Mouse (Mus musculus) frontal cortex, postnatal 25 days (tissue): Measurements from ENCODE around the gene Olfr1391.
"Not testable (repeated sequence)": the region's sequence is repeated elsewhere in the genome, so short reads cannot be mapped to it uniquely, and the experiment has no call there.

Source experiments
- DNase-seq, 2 experiments: peaks; one replicate each; pipeline ENCODE4 v3.0.0; 2022; ENCODE audit warnings: low spot score in 2 of 2

The Olfr1391 gene

DNA sequence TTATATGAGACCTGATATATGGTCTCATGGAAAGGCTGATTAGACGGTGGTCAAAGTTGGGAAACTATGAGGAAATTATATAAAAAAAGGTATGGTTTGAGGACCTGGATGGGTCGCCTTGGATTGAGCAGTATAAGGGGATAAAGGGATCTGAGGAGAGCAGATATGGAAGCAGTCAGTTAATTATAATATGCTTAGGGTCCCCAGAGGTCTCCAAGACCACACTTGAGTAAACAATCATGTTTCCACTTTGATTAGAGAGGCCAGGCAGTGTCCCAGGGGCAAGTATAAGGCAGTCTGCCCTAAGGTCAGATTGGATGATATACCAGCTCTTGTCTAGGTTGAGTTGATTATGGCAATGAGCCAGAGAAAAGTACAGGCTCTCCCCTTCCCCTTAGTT, at the start of gene Olfr1391:
Gene Olfr1391, plus strand, starts transcription at position 301 of the 400 bp plus-strand sequence.
- DNase-seq = no peak

DNA sequence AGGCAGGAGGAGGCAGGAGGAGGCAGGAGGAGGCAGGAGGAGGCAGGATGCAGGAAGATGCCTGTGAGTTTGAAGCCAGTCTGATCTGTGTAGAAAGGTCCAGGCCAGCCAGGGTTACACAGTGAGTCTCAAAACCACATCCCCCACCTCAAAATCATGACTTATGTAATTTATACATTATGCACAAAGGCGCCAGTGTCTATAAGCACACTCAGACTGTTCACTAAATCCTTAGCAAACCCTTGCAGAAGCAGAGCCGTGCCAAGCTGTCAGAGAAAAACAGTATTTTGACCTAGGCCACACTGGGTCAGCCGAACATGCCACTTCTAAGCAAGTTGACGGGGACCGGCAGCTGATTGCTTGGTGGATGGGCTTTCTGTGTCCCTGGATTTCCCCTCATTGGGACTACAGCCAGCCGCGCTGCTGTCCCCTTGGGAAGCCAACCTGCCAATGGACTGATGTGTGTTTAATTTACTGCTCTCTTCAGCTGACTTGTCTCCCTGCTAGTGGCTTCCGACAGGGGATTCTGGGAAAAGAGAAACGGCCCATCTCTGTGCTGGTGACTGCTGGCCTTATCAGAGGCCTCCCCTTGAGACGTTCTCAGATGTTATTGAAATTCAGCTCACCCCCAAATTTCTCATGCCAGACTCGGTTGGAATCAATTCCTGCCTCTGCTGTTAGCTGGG, 48.6 kb upstream of the Olfr1391 start:
- no peak for DNase-seq

DNA sequence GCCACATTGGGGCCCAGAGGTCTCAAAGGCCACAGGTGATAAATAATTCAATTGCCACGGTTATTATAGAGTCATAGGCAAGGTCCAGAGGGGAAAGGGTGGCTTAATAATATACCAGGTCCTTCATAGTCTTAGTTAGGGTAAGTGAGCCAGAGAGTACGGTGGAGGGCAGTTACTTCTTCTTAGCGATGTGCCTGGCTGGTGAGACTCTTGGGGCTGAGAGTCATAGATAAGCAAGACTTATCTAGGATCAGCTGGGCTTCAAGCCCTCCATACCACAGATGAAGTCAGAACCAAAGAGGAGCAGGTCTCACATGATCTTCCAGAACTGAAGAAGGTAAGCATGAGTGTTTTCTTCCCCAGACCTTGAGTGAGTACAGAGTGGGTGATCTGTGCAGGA, 44.3 kb upstream of the Olfr1391 start, which contains the start of gene Olfr1393:
Gene Olfr1393, plus strand, starts transcription at position 83 of the 400 bp plus-strand sequence.
- no peak for DNase-seq

DNA sequence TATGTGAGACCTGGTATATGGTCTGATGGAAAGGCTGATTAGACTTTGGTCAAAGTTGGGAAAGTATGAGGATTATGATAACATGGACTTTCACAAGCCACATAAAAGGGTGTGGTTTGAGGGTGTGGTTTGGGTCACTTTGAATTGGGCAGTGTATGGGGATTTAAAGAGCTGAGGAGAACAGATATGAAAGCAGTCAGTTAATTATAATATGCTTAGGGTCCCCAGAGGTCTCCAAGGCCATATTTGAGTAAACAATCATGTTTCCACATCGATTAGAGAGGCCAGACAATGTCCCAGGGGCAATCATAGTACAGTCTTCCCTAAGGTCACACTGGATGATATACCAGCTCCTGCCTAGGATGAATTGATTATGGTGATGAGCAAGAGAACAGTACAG, 37.6 kb upstream of the Olfr1391 start, which contains the start of gene Olfr1392:
Gene Olfr1392, plus strand, starts transcription at position 301 of the 400 bp plus-strand sequence.
- DNase-seq = not testable (repeated sequence)

DNA sequence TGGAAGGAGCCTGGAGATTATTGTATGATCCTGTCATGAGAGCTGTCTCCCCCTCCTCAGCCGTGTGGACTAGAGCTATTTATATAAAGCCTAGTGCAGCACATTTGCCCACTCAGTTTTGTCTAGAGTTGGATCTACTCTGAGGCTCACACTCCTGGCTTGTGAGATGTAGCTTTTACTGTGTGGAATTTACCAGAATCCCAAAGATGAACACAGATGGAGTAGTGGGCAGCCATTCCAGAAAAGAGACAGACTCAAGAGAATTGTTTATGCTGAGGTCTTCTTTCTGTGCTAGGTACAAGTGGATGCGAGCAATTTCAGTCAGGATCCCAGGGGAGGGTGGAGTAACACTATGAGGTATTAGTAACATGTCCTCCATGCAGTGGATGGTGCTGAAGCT, 35.3 kb upstream of the Olfr1391 start:
- DNase-seq = no peak

DNA sequence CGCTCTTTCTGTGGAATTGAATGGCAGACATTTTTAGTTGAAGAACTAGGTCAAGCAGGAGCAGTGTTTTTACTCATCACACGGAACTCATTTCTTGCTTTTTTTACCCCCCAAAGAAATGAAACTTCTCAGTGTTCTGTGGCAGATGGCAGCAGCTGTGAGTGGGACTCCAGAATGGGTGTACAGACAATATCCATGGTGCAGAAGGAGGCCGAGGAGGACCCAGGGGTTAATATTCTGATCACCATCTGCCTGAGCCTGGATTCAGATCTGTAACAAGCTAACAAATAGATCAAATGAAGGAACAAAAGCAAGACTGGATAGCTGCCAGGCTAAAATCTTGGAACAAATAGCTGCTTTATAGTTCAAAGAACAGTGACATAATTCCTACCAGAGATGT, 29.8 kb upstream of the Olfr1391 start:
- peak in 1 of 2 experiments; percentile 12 for DNase-seq

DNA sequence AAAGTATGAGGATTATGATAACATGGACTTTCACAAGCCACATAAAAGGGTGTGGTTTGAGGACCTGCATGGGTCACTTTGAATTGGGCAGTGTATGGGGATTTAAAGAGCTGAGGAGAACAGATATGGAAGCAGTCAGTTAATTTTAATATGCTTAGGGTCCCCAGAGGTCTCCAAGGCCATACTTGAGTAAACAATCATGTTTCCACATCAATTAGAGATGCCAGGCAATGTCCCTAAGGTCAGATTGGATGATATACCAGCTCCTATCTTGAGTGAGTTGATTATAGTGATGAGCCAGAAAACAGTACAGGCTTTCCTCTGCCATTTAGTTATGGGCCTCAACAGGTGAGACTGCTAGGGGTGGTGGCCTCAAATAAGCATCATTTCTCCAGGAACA, 18.1 kb upstream of the Olfr1391 start, which contains the start of gene Olfr10:
Gene Olfr10, plus strand, starts transcription at position 301 of the 400 bp plus-strand sequence.
- no peak for DNase-seq

DNA sequence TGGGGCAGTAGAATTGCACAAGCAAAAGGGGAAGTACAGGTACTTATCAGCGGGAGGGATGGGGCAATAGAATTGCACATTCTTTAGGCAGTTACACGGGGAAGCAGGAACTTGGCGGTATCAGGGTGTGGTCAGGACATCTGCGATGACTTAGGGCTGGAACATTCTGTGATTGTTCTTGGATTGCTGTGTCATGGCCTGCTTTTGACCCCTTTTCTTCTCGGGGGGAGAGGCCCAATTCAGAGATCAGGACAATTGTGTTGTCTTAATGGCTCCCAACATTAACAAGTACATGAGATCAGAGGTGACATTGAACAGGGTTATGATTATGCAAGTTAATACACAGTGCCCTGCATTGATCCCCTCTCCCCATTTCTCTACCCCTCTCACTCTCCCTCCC, 14.0 kb upstream of the Olfr1391 start:
- not testable (repeated sequence) for DNase-seq

DNA sequence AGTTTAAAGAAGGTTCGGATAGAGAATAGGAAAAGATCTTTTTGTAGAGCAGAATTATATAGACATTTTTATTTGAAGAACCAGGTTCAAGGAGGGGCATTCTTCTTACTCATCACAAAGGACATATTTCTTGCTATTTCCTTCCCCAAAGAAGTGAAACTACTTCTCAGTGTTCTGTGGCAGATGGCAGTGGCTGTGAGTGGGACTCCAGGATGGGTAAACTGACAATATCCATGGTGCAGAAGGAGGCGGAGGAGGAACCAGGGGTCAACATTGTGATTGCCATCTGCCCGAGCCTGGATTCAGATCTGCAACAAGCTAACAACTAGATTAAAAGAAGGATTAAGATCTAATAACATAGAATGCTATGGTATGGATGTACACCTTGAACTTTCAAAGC, 4.2 kb downstream of the Olfr1391 start:
- peak in 1 of 2 experiments; percentile 7 for DNase-seq

DNA sequence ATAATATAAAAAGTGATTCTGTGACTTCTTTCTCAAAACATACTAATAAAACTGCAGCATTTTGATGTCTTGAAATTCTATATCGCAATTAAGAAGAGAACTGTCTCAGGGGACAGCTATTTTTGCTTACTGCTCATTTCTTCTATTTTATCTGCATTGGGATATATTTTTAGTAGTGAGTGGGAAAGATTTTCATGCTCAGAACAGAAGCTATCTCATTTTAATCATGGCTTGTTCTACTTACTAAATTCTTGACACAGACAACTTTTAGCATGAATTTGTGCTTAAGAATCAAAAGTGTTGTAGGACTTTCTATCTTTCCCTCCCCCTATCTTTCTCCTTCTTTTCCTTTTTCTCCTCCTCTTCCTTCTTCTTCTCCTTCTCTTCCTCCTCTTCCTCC, 7.1 kb downstream of the Olfr1391 start:
- no peak for DNase-seq

DNA sequence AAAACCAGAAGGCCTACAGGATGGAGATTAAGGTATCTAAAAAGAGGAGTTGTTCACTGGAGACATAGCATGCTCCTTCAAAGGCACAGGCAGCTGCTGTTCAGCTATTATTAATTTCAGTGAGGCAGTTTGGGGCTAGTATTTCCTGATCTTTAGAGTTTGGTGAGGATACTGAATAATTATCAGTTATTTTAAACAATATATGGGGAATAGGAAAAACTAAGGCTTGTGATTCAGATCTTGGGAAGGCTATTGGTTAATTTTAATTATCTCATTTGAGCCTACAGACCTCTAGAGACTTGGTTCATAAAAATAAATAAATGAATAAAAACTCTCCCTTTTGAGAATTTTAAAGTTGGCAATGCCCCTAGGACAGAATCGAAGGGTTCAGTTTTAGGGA, 12.3 kb downstream of the Olfr1391 start, which contains the start of gene Olfr1390:
Gene Olfr1390, plus strand, starts transcription at position 301 of the 400 bp plus-strand sequence.
- no peak for DNase-seq

DNA sequence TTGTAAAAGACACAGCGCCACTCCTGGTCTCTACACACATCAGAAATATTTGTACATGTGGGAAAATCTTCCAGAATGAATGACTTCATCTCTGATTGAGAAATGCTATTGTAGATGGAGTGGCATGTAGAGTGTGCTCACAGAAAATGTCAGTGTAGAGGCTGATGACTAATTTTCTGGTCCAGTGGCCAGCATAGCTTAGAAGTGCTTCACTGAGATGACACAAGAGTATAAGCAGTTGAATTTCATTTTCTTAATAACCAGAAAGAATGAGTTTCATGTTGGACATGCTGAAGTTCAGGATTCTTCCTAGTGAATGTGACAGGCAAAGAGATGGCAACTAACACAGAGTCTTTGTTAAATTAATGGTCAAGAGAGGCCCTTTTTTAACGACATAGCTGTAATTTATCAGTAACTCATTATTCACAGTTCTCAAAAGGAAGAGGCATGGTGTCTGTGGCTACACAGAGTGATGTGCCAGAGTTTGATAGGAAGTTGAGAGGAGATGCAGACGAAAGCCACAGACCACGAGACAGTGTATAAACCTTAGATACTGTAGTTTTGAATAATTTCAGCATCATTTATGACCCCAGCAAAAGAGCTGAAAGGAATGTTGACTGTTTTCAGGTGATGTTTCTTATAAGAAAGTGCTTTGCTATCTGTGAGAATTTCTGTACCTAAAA, 14.7 kb downstream of the Olfr1391 start:
- DNase-seq = no peak
